Mouse (Mus musculus): ENCODE measurements at regions not wholly inside any gene's neighbourhood (a gene's known extent, or its start where the extent isn't known, plus 50 kb on each side); places are given as distances from the start of the nearest gene placed in this dataset. TPM values are rescaled to one million over a fixed set of nuclear protein-coding genes. Genes with fewer than 3 reads are reported as not detected.

DNA sequence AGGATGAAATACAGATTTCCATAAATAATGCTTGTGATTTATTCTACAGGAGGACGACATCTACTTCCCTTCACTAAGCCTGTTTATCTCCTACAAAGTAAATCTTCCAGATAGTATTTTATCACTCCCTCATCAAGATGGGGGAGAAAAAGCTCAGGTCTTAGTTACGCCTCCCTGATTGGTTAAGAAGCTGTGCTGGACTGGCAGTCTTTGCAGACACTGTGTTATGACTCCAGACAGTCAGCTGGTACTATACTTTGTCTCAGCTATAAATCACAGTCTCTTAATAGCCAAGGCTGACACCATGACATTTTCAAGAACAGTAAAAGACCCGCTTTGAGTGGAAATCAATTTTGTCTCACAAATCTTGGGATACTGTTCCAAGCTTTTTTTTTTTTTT, 51.4 kb upstream of the Gm11146 start:
- Histone ChIP-seq H3K27me3 (ENCODE audit: control insufficient read depth, insufficient read depth, low read length) (no peaks in the 10 kb centered on the region), H3K9me3 (ENCODE audit: control insufficient read depth, low read length) (no peaks in the 10 kb centered on the region), H3K9ac (replicated peaks) (no peak overlapping the region), H3K4me3 (ENCODE audit: insufficient read depth in 1 of 2, low read depth in 2 of 2, low read length in 2 of 2) (no peak overlapping the region), H3K27ac (no peak overlapping the region), H3K4me1 (replicated peaks; ENCODE audit: control insufficient read depth in 2 of 2, insufficient read depth in 2 of 2, low read length in 1 of 2) (no peaks in the 10 kb centered on the region), H3K4me2 (ENCODE audit: low read depth) (no peak overlapping the region), H3K36me3 (replicated peaks; ENCODE audit: control insufficient read depth, insufficient read depth, low read depth) (no peaks in the 10 kb centered on the region)
- 56% methylated on average over 3 of the region's 3 CpGs for WGBS (ENCODE audit: insufficient replicate concordance)
- no peak for ATAC-seq (ENCODE audit: insufficient read depth)
- DNase-seq (ENCODE audit: low read depth in 3 of 3, low spot score in 3 of 3) = no peak
- TF ChIP-seq EP300 (IDR thresholded peaks at IDR 0.05; ENCODE audit: low read depth) (no peak), CTCF (IDR thresholded peaks at IDR 0.05; ENCODE audit: low read depth) (no peak)

Small RNAs in the stretch of these regions (microRNA-seq; reads per million reads assigned to microRNA genes)
- gene Gm25025 = not detected

Measured in liver, embryonic 14.5 days (tissue).